Mouse (Mus musculus) lung, adult 2 months (tissue): ENCODE measurements around the gene Smu1.

Experiments
- CTCF ChIP-seq: fragments of 200-500 bp; IDR thresholded peaks from 2 replicates; pipeline ENCODE4 v1.5.1; 2011; ENCODE audit warnings: mild to moderate bottlenecking, low read length, control low read depth; ENCODE audit not compliant: insufficient read depth
- POLR2A ChIP-seq: fragments of 200-500 bp; IDR thresholded peaks from 2 replicates; pipeline ENCODE4 v1.6.1; 2011; ENCODE audit warnings: low read depth, mild to moderate bottlenecking, control low read depth, low read length, borderline replicate concordance; ENCODE audit errors: extremely low read depth

DNA sequence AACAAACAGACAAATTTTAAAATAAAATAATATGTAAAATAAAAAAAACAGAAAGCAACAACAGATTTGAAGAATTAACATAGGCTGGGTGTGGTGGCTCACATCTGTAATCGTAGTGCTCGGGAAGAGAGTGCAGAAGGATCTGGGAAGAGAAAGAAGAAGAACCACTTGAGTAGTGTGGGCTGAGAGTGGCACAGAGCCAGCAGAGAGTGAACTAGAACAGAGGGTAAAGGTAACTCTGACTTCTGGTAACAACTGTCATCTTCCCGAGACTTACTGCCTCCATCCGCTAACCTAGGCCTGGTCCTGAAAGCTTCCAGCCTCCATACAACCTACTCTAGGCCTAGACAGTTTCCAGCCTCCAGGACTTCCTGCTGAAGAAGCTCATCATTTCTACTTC lies 33.5 kb upstream of the Smu1 start:
- TF ChIP-seq POLR2A = no peak
- no peak for TF ChIP-seq CTCF
